Mouse (Mus musculus): ENCODE results near the gene Mepce.

The Mepce gene

GRCm38 (mm10) chr5:137788171-137788570 is 716 bp upstream of the Mepce start:
- DNase-seq (ENCODE audit: low read depth, low spot score): peak; percentile 26

GRCm38 (mm10) chr5:137786109-137786942 is 1.1 kb downstream of the Mepce start:
- DNase-seq (ENCODE audit: low read depth, low spot score): peak; percentile 100

- DNase-seq (ENCODE audit: low read depth, low spot score): peak; percentile 60
Measured at GRCm38 (mm10) chr5:137785164-137786031, 2.1 kb downstream of the Mepce start.

- DNase-seq (ENCODE audit: low read depth, low spot score): no peak
Measured at GRCm38 (mm10) chr5:137784546-137784945, 2.9 kb downstream of the Mepce start.

GRCm38 (mm10) chr5:137783901-137784540 is 3.4 kb downstream of the Mepce start:
- no peak for DNase-seq (ENCODE audit: low read depth, low spot score)

- DNase-seq (ENCODE audit: low read depth, low spot score): no peak
Measured at GRCm38 (mm10) chr5:137782776-137783522, 4.5 kb downstream of the Mepce start.

GRCm38 (mm10) chr5:137781661-137782060 is 5.8 kb downstream of the Mepce start:
- no peak for DNase-seq (ENCODE audit: low read depth, low spot score)

- peak; percentile 65 for DNase-seq (ENCODE audit: low read depth, low spot score)
Measured at GRCm38 (mm10) chr5:137779053-137779933, 8.2 kb downstream of the Mepce start.

GRCm38 (mm10) chr5:137778635-137779034 is 8.8 kb downstream of the Mepce start, which contains the start of gene Ppp1r35:
Gene Ppp1r35, plus strand, starts transcription at chr5:137778849.
- peak; percentile 99 for DNase-seq (ENCODE audit: low read depth, low spot score)

GRCm38 (mm10) chr5:137777267-137777845 is 10.1 kb downstream of the Mepce start:
- no peak for DNase-seq (ENCODE audit: low read depth, low spot score)

GRCm38 (mm10) chr5:137776408-137776918 is 11.0 kb downstream of the Mepce start:
- peak; percentile 83 for DNase-seq (ENCODE audit: low read depth, low spot score)

- no peak for DNase-seq (ENCODE audit: low read depth, low spot score)
Measured at GRCm38 (mm10) chr5:137775587-137776290, 11.7 kb downstream of the Mepce start.

GRCm38 (mm10) chr5:137772755-137773154 is 14.7 kb downstream of the Mepce start:
- DNase-seq (ENCODE audit: low read depth, low spot score): no peak

GRCm38 (mm10) chr5:137770709-137771108 is 16.7 kb downstream of the Mepce start:
- DNase-seq (ENCODE audit: low read depth, low spot score): peak; percentile 82

GRCm38 (mm10) chr5:137768475-137768874 is 19.0 kb downstream of the Mepce start:
- DNase-seq (ENCODE audit: low read depth, low spot score): no peak

- peak; percentile 72 for DNase-seq (ENCODE audit: low read depth, low spot score)
Measured at GRCm38 (mm10) chr5:137766270-137766669, 21.2 kb downstream of the Mepce start.

- DNase-seq (ENCODE audit: low read depth, low spot score): peak; percentile 66
Measured at GRCm38 (mm10) chr5:137764609-137765340, 22.7 kb downstream of the Mepce start.

GRCm38 (mm10) chr5:137759971-137760412 is 27.5 kb downstream of the Mepce start:
- peak; percentile 95 for DNase-seq (ENCODE audit: low read depth, low spot score)

All from ZHBTc4 (cell line).